Mouse (Mus musculus): ENCODE data around the gene Mkrn3. TPM values are rescaled to one million over a fixed set of nuclear protein-coding genes. Genes with fewer than 3 reads are reported as not detected.

Mkrn3 gene
- polyA plus RNA-seq (2015; fragmentation: Nextera tagmentation; extraction: Ambion mirVana): 3.6 and 4.2 TPM in 2 replicates

GRCm38 (mm10) chr7:62419493-62420360 lies at the start of gene Mkrn3:
Mkrn3 (minus strand) TSS chr7:62420139.
- ATAC-seq (replicated peaks; ENCODE audit: low FRiP score, low read depth): peak; percentile 83
- Histone ChIP-seq H3K27ac (no peak within 1 kb of the TSS), H3K27me3 (ENCODE audit: insufficient read depth, low read length) (no peaks in the 10 kb centered on the region), H3K36me3 (ENCODE audit: insufficient read depth, low read length) (no peaks in the 10 kb centered on the region), H3K9me3 (replicated peaks; ENCODE audit: low read length) (no peaks in the 10 kb centered on the region), H3K4me2 (ENCODE audit: low read length) (peak within 1 kb of the TSS; percentile 65), H3K4me1 (replicated peaks; ENCODE audit: insufficient read depth, low read length) (no peaks in the 10 kb centered on the region; the same call in 1 of the 2 replicates), H3K4me3 (replicated peaks; ENCODE audit: low read depth, low read length) (peak within 1 kb of the TSS; percentile 77), H3K9ac (ENCODE audit: low read depth, low read length) (peak within 1 kb of the TSS; percentile 74)
- no peak for TF ChIP-seq CTCF (IDR thresholded peaks at IDR 0.05; ENCODE audit: low read depth)
- DNase-seq (ENCODE audit: low spot score): peak; percentile 89
- WGBS: 25% methylated on average over 49 of the region's 49 CpGs

- DNase-seq (ENCODE audit: low spot score) (peak; percentile 87), ATAC-seq (replicated peaks; ENCODE audit: low FRiP score, low read depth) (peak; percentile 88)
- H3K4me3 ChIP-seq (replicated peaks; ENCODE audit: low read depth, low read length): peak within 1 kb of the TSS; percentile 51
- H3K4me1 ChIP-seq (replicated peaks; ENCODE audit: insufficient read depth, low read length): no peaks in the 10 kb centered on the region
- peak within 1 kb of the TSS; percentile 71 for H3K4me2 ChIP-seq (ENCODE audit: low read length)
- H3K36me3 ChIP-seq (ENCODE audit: insufficient read depth, low read length): no peaks in the 10 kb centered on the region
- peak within 1 kb of the TSS; percentile 81 for H3K27ac ChIP-seq
- H3K9ac ChIP-seq (ENCODE audit: low read depth, low read length): peak within 1 kb of the TSS; percentile 73
- H3K9me3 ChIP-seq (replicated peaks; ENCODE audit: low read length): no peaks in the 10 kb centered on the region
- WGBS: 21% methylated on average over 62 of the region's 82 CpGs
- no peaks in the 10 kb centered on the region for H3K27me3 ChIP-seq (ENCODE audit: insufficient read depth, low read length)
- peak; percentile 66 for TF ChIP-seq CTCF (IDR thresholded peaks at IDR 0.05; ENCODE audit: low read depth)
Measured at GRCm38 (mm10) chr7:62463878-62464755, 44.2 kb upstream of the Mkrn3 start, which contains the start of gene Peg12. Peg12 (minus strand) TSS chr7:62464510.

- Histone ChIP-seq H3K4me2 (ENCODE audit: low read length) (peak overlapping the region; percentile 71), H3K4me3 (replicated peaks; ENCODE audit: low read depth, low read length) (peak overlapping the region; percentile 51), H3K4me1 (replicated peaks; ENCODE audit: insufficient read depth, low read length) (no peaks in the 10 kb centered on the region), H3K36me3 (ENCODE audit: insufficient read depth, low read length) (no peaks in the 10 kb centered on the region), H3K27me3 (ENCODE audit: insufficient read depth, low read length) (no peaks in the 10 kb centered on the region), H3K9ac (ENCODE audit: low read depth, low read length) (peak overlapping the region; percentile 73), H3K9me3 (replicated peaks; ENCODE audit: low read length) (no peaks in the 10 kb centered on the region), H3K27ac (peak overlapping the region; percentile 81)
- no peak for TF ChIP-seq CTCF (IDR thresholded peaks at IDR 0.05; ENCODE audit: low read depth)
- DNase-seq (ENCODE audit: low spot score) (peak; percentile 28), ATAC-seq (replicated peaks; ENCODE audit: low FRiP score, low read depth) (no peak)
- WGBS: 34% methylated on average over 55 of the region's 55 CpGs
Measured at GRCm38 (mm10) chr7:62463007-62463877, 43.3 kb upstream of the Mkrn3 start.

GRCm38 (mm10) chr7:62462229-62463006 lies 42.5 kb upstream of the Mkrn3 start:
- Histone ChIP-seq H3K9me3 (replicated peaks; ENCODE audit: low read length) (no peaks in the 10 kb centered on the region), H3K4me3 (replicated peaks; ENCODE audit: low read depth, low read length) (peak overlapping the region; percentile 51), H3K36me3 (ENCODE audit: insufficient read depth, low read length) (no peaks in the 10 kb centered on the region), H3K27ac (0 out of 2 replicates have a peak overlapping the region, but pooled peaks have one; percentile 8), H3K9ac (ENCODE audit: low read depth, low read length) (0 out of 2 replicates have a peak overlapping the region, but pooled peaks have one; percentile 18), H3K4me1 (replicated peaks; ENCODE audit: insufficient read depth, low read length) (no peaks in the 10 kb centered on the region), H3K27me3 (ENCODE audit: insufficient read depth, low read length) (no peaks in the 10 kb centered on the region), H3K4me2 (ENCODE audit: low read length) (peak overlapping the region; percentile 71)
- DNase-seq (ENCODE audit: low spot score) (peak; percentile 73), ATAC-seq (replicated peaks; ENCODE audit: low FRiP score, low read depth) (peak; percentile 44; the same call in 1 of the 2 replicates)
- WGBS: 25% methylated on average over 13 of the region's 13 CpGs
- TF ChIP-seq CTCF (IDR thresholded peaks at IDR 0.05; ENCODE audit: low read depth): no peak

- ATAC-seq (replicated peaks; ENCODE audit: low FRiP score, low read depth) (no peak), DNase-seq (ENCODE audit: low spot score) (no peak)
- 30% methylated on average over 2 of the region's 2 CpGs for WGBS
- Histone ChIP-seq H3K4me1 (replicated peaks; ENCODE audit: insufficient read depth, low read length) (no peaks in the 10 kb centered on the region), H3K4me3 (replicated peaks; ENCODE audit: low read depth, low read length) (no peak overlapping the region), H3K27me3 (ENCODE audit: insufficient read depth, low read length) (no peaks in the 10 kb centered on the region), H3K9ac (ENCODE audit: low read depth, low read length) (no peak overlapping the region), H3K4me2 (ENCODE audit: low read length) (no peak overlapping the region), H3K9me3 (replicated peaks; ENCODE audit: low read length) (no peaks in the 10 kb centered on the region), H3K27ac (no peak overlapping the region), H3K36me3 (ENCODE audit: insufficient read depth, low read length) (no peaks in the 10 kb centered on the region)
- no peak for TF ChIP-seq CTCF (IDR thresholded peaks at IDR 0.05; ENCODE audit: low read depth)
Measured at GRCm38 (mm10) chr7:62452353-62452752, 32.4 kb upstream of the Mkrn3 start.

Data from kidney, postnatal 0 days (tissue).